ENCODE assay signal across 14 mouse cellular contexts in genomic region chr6:25013288-25013606, GRCm38 (mm10). TPM values are rescaled to one million over a fixed set of nuclear protein-coding genes. Genes with fewer than 3 reads are reported as not detected.
DNase-seq lines count a peak whose midpoint lies in the region; ATAC-seq lines count a peak whose summit lies in the region.
"Had no signal": no experiment of that assay in that cellular context is flagged by ENCODE, and none has a peak within 500 bp of the region (broad histone marks: within the 10 kb centered on the region; RNA-seq: fewer than 3 reads in every experiment).

No protein-coding gene starts in this region.

- no peak overlapping the region for H3K4me2 ChIP-seq in kidney, embryonic 16.5 days (replicated peaks; ENCODE audit: low read depth, low read length)
- H3K4me2 ChIP-seq in forebrain, embryonic 13.5 days, result no peak overlapping the region
- H3K4me2 ChIP-seq in neural tube, embryonic 14.5 days (ENCODE audit: low read depth, low read length), result no peak overlapping the region
- H3K4me2 ChIP-seq: intestine, embryonic 15.5 days had no signal

- no peaks in the 10 kb centered on the region for H3K9me3 ChIP-seq in kidney, embryonic 16.5 days (ENCODE audit: low read length)
- H3K9me3 ChIP-seq in forebrain, embryonic 13.5 days (replicated peaks), result no peaks in the 10 kb centered on the region
- H3K9me3 ChIP-seq in neural tube, embryonic 14.5 days (ENCODE audit: control insufficient read depth, low read length), result no peaks in the 10 kb centered on the region
- H3K9me3 ChIP-seq: intestine, embryonic 15.5 days had no signal

- no peak for ATAC-seq in kidney, embryonic 16.5 days (ENCODE audit: low FRiP score, low TSS enrichment)
- peak; percentile 90 for ATAC-seq in forebrain, embryonic 13.5 days
- ATAC-seq in neural tube, embryonic 14.5 days (ENCODE audit: low read depth), result peak; percentile 78
- ATAC-seq: CD4-positive, CD25-positive, alpha-beta regulatory T cell, adult 4 months had no signal

- no peak overlapping the region for H3K9ac ChIP-seq in kidney, embryonic 16.5 days (replicated peaks; ENCODE audit: low read length)
- H3K9ac ChIP-seq in forebrain, embryonic 13.5 days, result no peak overlapping the region
- no peak overlapping the region for H3K9ac ChIP-seq in neural tube, embryonic 14.5 days (replicated peaks; ENCODE audit: low read depth, low read length)
- H3K9ac ChIP-seq: intestine, embryonic 15.5 days; liver, embryonic 14.5 days had no signal

- H3K4me1 ChIP-seq in kidney, embryonic 16.5 days (ENCODE audit: insufficient read depth, low read length), result peaks cover 7% of the 10 kb centered on the region; the same call in 1 of the 2 replicates
- H3K4me1 ChIP-seq in forebrain, embryonic 13.5 days, result peaks cover 14% of the 10 kb centered on the region; the same call in 1 of the 2 replicates
- 0 out of 2 replicates have a peak, but pooled peaks cover 5% of the 10 kb centered on the region for H3K4me1 ChIP-seq in neural tube, embryonic 14.5 days (ENCODE audit: control insufficient read depth, insufficient read depth, low read length)
- H3K4me1 ChIP-seq: intestine, embryonic 15.5 days had no signal

- H3K27ac ChIP-seq in kidney, embryonic 16.5 days (ENCODE audit: low read length), result no peak overlapping the region
- H3K27ac ChIP-seq in forebrain, embryonic 13.5 days, result no peak overlapping the region
- no peak overlapping the region for H3K27ac ChIP-seq in neural tube, embryonic 14.5 days (ENCODE audit: low read depth, low read length)
- H3K27ac ChIP-seq: intestine, embryonic 15.5 days; layer of hippocampus, adult 2 months; liver, embryonic 14.5 days had no signal

- DNase-seq in kidney, postnatal 10 days, result peak; percentile 7
- DNase-seq in cerebellum, adult 11-12 months, result peak; percentile 67
- no peak for DNase-seq in urinary bladder, postnatal 14 days (ENCODE audit: low spot score)
- DNase-seq in frontal cortex, adult 2 months (ENCODE audit: extremely low spot score in 1 of 2, low spot score in 1 of 2), result no peak
- DNase-seq: adrenal gland, adult 2 months; right cerebral cortex, postnatal 14 days had no signal

- no peaks in the 10 kb centered on the region for H3K36me3 ChIP-seq in kidney, embryonic 16.5 days (ENCODE audit: insufficient read depth, low read length)
- no peaks in the 10 kb centered on the region for H3K36me3 ChIP-seq in forebrain, embryonic 13.5 days (ENCODE audit: poor library complexity, severe bottlenecking)
- no peaks in the 10 kb centered on the region for H3K36me3 ChIP-seq in neural tube, embryonic 14.5 days (ENCODE audit: control insufficient read depth, insufficient read depth, low read length)
- H3K36me3 ChIP-seq: intestine, embryonic 15.5 days had no signal

- H3K27me3 ChIP-seq in kidney, embryonic 16.5 days (ENCODE audit: insufficient read depth, low read length), result no peaks in the 10 kb centered on the region
- no peaks in the 10 kb centered on the region for H3K27me3 ChIP-seq in forebrain, embryonic 13.5 days
- H3K27me3 ChIP-seq in neural tube, embryonic 14.5 days (ENCODE audit: control insufficient read depth, insufficient read depth, low read length), result no peaks in the 10 kb centered on the region
- H3K27me3 ChIP-seq: intestine, embryonic 15.5 days had no signal

- no peak overlapping the region for H3K4me3 ChIP-seq in kidney, embryonic 16.5 days (ENCODE audit: low read length)
- no peak overlapping the region for H3K4me3 ChIP-seq in forebrain, embryonic 13.5 days
- H3K4me3 ChIP-seq in neural tube, embryonic 14.5 days (ENCODE audit: low read depth, low read length), result no peak overlapping the region
- H3K4me3 ChIP-seq: intestine, embryonic 15.5 days; layer of hippocampus, adult 2 months had no signal

- 15% methylated on average over 3 of the region's 3 CpGs for WGBS in kidney, embryonic 16.5 days
- 13% methylated on average over 3 of the region's 3 CpGs for WGBS in forebrain, embryonic 13.5 days
- WGBS in neural tube, embryonic 14.5 days, result 18% methylated on average over 3 of the region's 3 CpGs

RNA-seq across cellular contexts. Expression of gene Tmem229a, which starts 57.1 kb away (rescaled TPM):
- polyA plus RNA-seq in kidney, embryonic 16.5 days (2015; fragmentation: Nextera tagmentation; extraction: Ambion mirVana), result 10.0 and 11.3 TPM in 2 replicates
- polyA plus RNA-seq in forebrain, embryonic 13.5 days (2015; fragmentation: Nextera tagmentation; extraction: Ambion mirVana), result 0.98 and 1.6 TPM in 2 replicates
- 4.7 and 5.3 TPM in 2 replicates for polyA plus RNA-seq in neural tube, embryonic 14.5 days (2014; fragmentation: Nextera tagmentation; extraction: Ambion mirVana)
- 29.3 and 29.8 TPM in 2 replicates for polyA plus RNA-seq in frontal cortex, adult 2 months (2012; rRNA removed)
- polyA plus RNA-seq: CD4-positive, CD25-positive, alpha-beta regulatory T cell, adult 4 months; heart, embryonic 14.5 days had no signal

Comparison
In these comparisons a context has a peak if more than half of its experiments do, and no peak if none do; other contexts are left out.
1. DNase-seq: peak in kidney, postnatal 10 days (single experiment) and cerebellum, adult 11-12 months (single experiment); none in urinary bladder, postnatal 14 days (single experiment) and frontal cortex, adult 2 months (0 of 2).